Mouse (Mus musculus) ES-Bruce4 (cell line): ENCODE measurements around the gene Rgs3. TPM values are rescaled to one million over a fixed set of nuclear protein-coding genes. Genes with fewer than 3 reads are reported as not detected.

Source experiments
- H3K27ac ChIP-seq: 2 replicates; pipeline ENCODE4 v1.5.1; 2012; ENCODE audit warnings: low read length, inconsistent platforms; ENCODE audit not compliant: insufficient read depth
- H3K27me3 ChIP-seq: 2 replicates; pipeline ENCODE4 v1.6.1; 2012; ENCODE audit warnings: mild to moderate bottlenecking, low read length, inconsistent platforms; ENCODE audit not compliant: control insufficient read depth, poor library complexity, insufficient read depth, severe bottlenecking
- H3K36me3 ChIP-seq: 2 replicates; pipeline ENCODE4 v1.6.1; 2012; ENCODE audit warnings: inconsistent platforms, mild to moderate bottlenecking, low read length, moderate library complexity; ENCODE audit not compliant: control insufficient read depth, poor library complexity, insufficient read depth, severe bottlenecking
- H3K4me1 ChIP-seq: one replicate; pipeline ENCODE4 v1.8.1; 2011; ENCODE audit warnings: low read length; ENCODE audit not compliant: control insufficient read depth, insufficient read depth
- H3K4me3 ChIP-seq: 2 replicates; pipeline ENCODE4 v1.5.1; 2011; ENCODE audit warnings: low read depth, mild to moderate bottlenecking, low read length
- H3K9ac ChIP-seq: 2 replicates; pipeline ENCODE4 v1.6.1; 2012; ENCODE audit warnings: low read depth, mild to moderate bottlenecking, inconsistent platforms; ENCODE audit not compliant: poor library complexity, severe bottlenecking
- H3K9me3 ChIP-seq: replicated peaks from 2 replicates; pipeline ENCODE4 v1.6.1; 2012; ENCODE audit warnings: mild to moderate bottlenecking, low read length, inconsistent platforms; ENCODE audit not compliant: control insufficient read depth, poor library complexity, insufficient read depth, severe bottlenecking
- CTCF ChIP-seq: IDR thresholded peaks from one replicate; pipeline ENCODE4 v1.8.1; 2011; ENCODE audit warnings: low read depth, low read length
- EP300 ChIP-seq: IDR thresholded peaks from 2 replicates; pipeline ENCODE4 v1.6.1; 2011; ENCODE audit warnings: low read depth, low read length; ENCODE audit not compliant: insufficient read depth
- POLR2A ChIP-seq: IDR thresholded peaks from one replicate; pipeline ENCODE4 v1.8.1; 2011; ENCODE audit warnings: low read length; ENCODE audit not compliant: insufficient read depth
- polyA plus RNA-seq: library from polyadenylated mRNA; stranded (reverse); fragments of >200 nt; gene quantifications from 2 replicates; pipeline ENCODE4 v1.2.4, GENCODE M21; 2011; ENCODE audit warnings: low read depth; ENCODE audit not compliant: missing spikeins, insufficient read depth, insufficient read length

The Rgs3 gene
- polyA plus RNA-seq, 1 experiment: 15.3 TPM

- Histone ChIP-seq H3K27me3 (no peaks in the 10 kb centered on the region), H3K4me3 (no peak overlapping the region), H3K9me3 (no peaks in the 10 kb centered on the region), H3K9ac (no peak overlapping the region), H3K4me1 (no peaks in the 10 kb centered on the region), H3K27ac (no peak overlapping the region), H3K36me3 (no peaks in the 10 kb centered on the region)
- no peak for TF ChIP-seq CTCF
- no peak for TF ChIP-seq POLR2A
- TF ChIP-seq EP300: no peak
Observed at GRCm38 (mm10) chr4:62617856-62618440, 58.3 kb downstream of the Rgs3 start.

- Histone ChIP-seq H3K4me1 (no peaks in the 10 kb centered on the region), H3K9ac (no peak overlapping the region), H3K27ac (no peak overlapping the region), H3K27me3 (no peaks in the 10 kb centered on the region), H3K36me3 (no peaks in the 10 kb centered on the region), H3K9me3 (no peaks in the 10 kb centered on the region), H3K4me3 (no peak overlapping the region; the same call in 1 of the 2 replicates)
- TF ChIP-seq POLR2A (no peak), EP300 (no peak), CTCF (no peak)
Observed at GRCm38 (mm10) chr4:62619232-62619964, 59.8 kb downstream of the Rgs3 start.

- Histone ChIP-seq H3K4me3 (no peak overlapping the region), H3K4me1 (no peaks in the 10 kb centered on the region), H3K9ac (no peak overlapping the region), H3K27ac (no peak overlapping the region), H3K9me3 (no peaks in the 10 kb centered on the region), H3K27me3 (no peaks in the 10 kb centered on the region), H3K36me3 (no peaks in the 10 kb centered on the region)
- TF ChIP-seq POLR2A (no peak), EP300 (no peak), CTCF (no peak)
Observed at GRCm38 (mm10) chr4:62619965-62620244, 60.3 kb downstream of the Rgs3 start.

- Histone ChIP-seq H3K27ac (no peak overlapping the region), H3K36me3 (no peaks in the 10 kb centered on the region), H3K4me3 (no peak overlapping the region), H3K9ac (no peak overlapping the region), H3K27me3 (no peaks in the 10 kb centered on the region), H3K4me1 (no peaks in the 10 kb centered on the region), H3K9me3 (no peaks in the 10 kb centered on the region)
- TF ChIP-seq EP300: no peak
- TF ChIP-seq CTCF: no peak
- TF ChIP-seq POLR2A: no peak
Observed at GRCm38 (mm10) chr4:62621151-62621550, 61.5 kb downstream of the Rgs3 start.

GRCm38 (mm10) chr4:62621880-62622675 is 62.4 kb downstream of the Rgs3 start:
- TF ChIP-seq POLR2A (no peak), CTCF (no peak), EP300 (no peak)
- H3K9ac ChIP-seq: no peak overlapping the region
- H3K27me3 ChIP-seq: no peaks in the 10 kb centered on the region
- H3K4me1 ChIP-seq: no peaks in the 10 kb centered on the region
- H3K4me3 ChIP-seq: no peak overlapping the region
- H3K27ac ChIP-seq: no peak overlapping the region
- no peaks in the 10 kb centered on the region for H3K36me3 ChIP-seq
- no peaks in the 10 kb centered on the region for H3K9me3 ChIP-seq
